Mouse (Mus musculus): ENCODE results near the gene Aicda.

- no peak for TF ChIP-seq MXI1 (IDR thresholded peaks at IDR 0.05; ENCODE audit: low read depth, low read length)
- TF ChIP-seq MAZ (IDR thresholded peaks at IDR 0.05; ENCODE audit: low read depth, low read length): no peak
- TF ChIP-seq POLR2AphosphoS5 (IDR thresholded peaks at IDR 0.05; ENCODE audit: borderline replicate concordance, low read depth, low read length): no peak
- no peak for TF ChIP-seq CHD1 (IDR thresholded peaks at IDR 0.05; ENCODE audit: low read depth, low read length)
- TF ChIP-seq TCF12 (IDR thresholded peaks at IDR 0.05; ENCODE audit: low read depth, low read length): no peak
- no peak for TF ChIP-seq SMC3 (IDR thresholded peaks at IDR 0.05; ENCODE audit: low read depth, low read length)
- TF ChIP-seq CTCF (IDR thresholded peaks at IDR 0.05 in 2 of 3, conservative IDR thresholded peaks at IDR 0.05 in 1 of 3; ENCODE audit: control insufficient read depth in 1 of 3, insufficient read depth in 1 of 3, low read depth in 2 of 3, low read length in 3 of 3, poor library complexity in 1 of 3, severe bottlenecking in 1 of 3): no peak
- TF ChIP-seq EP300 (IDR thresholded peaks at IDR 0.05; ENCODE audit: low read depth in 1 of 2, low read length in 2 of 2): no peak
- no peak for TF ChIP-seq CHD2 (IDR thresholded peaks at IDR 0.05; ENCODE audit: low read length)
Measured at GRCm38 (mm10) chr6:122599054-122599737, 45.6 kb downstream of the Aicda start.
